Mouse (Mus musculus): Measurements from ENCODE around the gene Flad1. TPM values are rescaled to one million over a fixed set of nuclear protein-coding genes. Genes with fewer than 3 reads are reported as not detected.

Gene Flad1
- polyA plus RNA-seq, 1 experiment, result 36.1 TPM

DNA sequence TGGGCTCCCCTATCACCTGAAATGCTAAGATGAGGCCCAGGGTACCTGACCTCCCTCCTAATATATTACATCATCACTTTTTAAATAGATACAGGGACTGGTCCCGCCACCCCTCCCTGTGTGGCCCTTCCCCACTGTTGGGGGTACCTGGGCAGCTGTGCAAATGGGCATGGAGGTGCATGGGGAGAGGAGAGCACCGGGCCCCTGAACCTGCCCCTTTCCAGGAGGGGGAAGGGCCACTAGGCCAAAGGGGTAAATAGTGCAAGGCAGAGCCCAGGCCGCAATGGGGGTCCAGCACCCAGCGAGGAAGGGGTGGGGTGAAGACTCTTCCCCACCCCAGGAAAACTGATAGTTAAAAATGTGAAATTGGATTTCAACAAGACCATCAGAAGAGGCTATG, 33.8 kb downstream of the Flad1 start:
- TF ChIP-seq POLR2A (IDR thresholded peaks at IDR 0.05; ENCODE audit: low read depth, low read length), result no peak
- no peak for TF ChIP-seq CTCF (IDR thresholded peaks at IDR 0.05; ENCODE audit: extremely low read depth, insufficient read length, insufficient replicate concordance, low read depth, low read length)
- H3K27me3 ChIP-seq (ENCODE audit: control insufficient read depth, insufficient read depth, low read length), result no peaks in the 10 kb centered on the region
- no peak overlapping the region for H3K4me3 ChIP-seq (ENCODE audit: low read depth, low read length)
- peaks cover 59% of the 10 kb centered on the region for H3K36me3 ChIP-seq (ENCODE audit: control insufficient read depth, insufficient read depth, low read length)
- whole genome bisulfite sequencing, result 80% methylated on average over 4 of the region's 4 CpGs
- H3K27ac ChIP-seq (ENCODE audit: insufficient read depth, low read depth, low read length), result peak overlapping the region; percentile 48; the same call in 1 of the 2 replicates
- H3K4me1 ChIP-seq (ENCODE audit: control insufficient read depth, insufficient read depth, insufficient read length, low read length), result peaks cover 22% of the 10 kb centered on the region

DNA sequence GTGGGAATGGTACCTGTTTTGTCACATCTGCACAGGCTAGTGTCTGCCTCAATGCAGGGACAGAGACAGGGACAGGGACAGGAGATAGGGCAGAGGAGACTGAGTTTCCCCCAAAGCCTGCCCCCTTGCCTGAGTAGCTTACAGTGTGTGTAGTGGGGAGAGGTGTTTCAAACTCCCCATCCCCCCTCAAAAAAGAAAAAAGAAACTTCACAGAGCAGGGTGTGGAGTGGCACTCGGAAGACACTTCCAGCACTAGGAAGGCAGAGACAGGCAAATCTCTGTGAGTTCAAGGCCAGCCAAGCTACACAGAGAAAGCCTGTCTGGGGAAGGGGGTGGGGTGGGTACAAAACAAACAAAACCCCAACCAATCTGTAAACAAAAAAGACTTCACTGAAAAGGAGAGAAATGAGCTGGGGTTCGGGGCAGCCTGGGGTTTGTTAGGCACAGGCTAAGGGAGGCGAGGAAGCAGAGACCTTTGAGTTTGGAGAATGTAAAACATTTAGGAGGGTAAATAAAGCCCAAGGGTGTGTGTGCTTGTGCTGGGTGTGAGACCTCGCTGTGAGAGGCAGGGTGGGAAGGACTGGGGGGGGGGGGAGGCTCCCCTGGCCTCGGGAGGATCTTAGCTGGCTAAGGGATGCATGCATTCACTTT, 38.0 kb downstream of the Flad1 start:
- Histone ChIP-seq H3K4me1 (ENCODE audit: control insufficient read depth, insufficient read depth, insufficient read length, low read length) (peaks cover 9% of the 10 kb centered on the region), H3K36me3 (ENCODE audit: control insufficient read depth, insufficient read depth, low read length) (peaks cover 23% of the 10 kb centered on the region), H3K27ac (ENCODE audit: insufficient read depth, low read depth, low read length) (no peak overlapping the region), H3K27me3 (ENCODE audit: control insufficient read depth, insufficient read depth, low read length) (no peaks in the 10 kb centered on the region), H3K4me3 (ENCODE audit: low read depth, low read length) (no peak overlapping the region)
- WGBS, result 28% methylated on average over 5 of the region's 5 CpGs
- TF ChIP-seq CTCF (IDR thresholded peaks at IDR 0.05; ENCODE audit: extremely low read depth, insufficient read length, insufficient replicate concordance, low read depth, low read length), result no peak
- TF ChIP-seq POLR2A (IDR thresholded peaks at IDR 0.05; ENCODE audit: low read depth, low read length), result no peak

DNA sequence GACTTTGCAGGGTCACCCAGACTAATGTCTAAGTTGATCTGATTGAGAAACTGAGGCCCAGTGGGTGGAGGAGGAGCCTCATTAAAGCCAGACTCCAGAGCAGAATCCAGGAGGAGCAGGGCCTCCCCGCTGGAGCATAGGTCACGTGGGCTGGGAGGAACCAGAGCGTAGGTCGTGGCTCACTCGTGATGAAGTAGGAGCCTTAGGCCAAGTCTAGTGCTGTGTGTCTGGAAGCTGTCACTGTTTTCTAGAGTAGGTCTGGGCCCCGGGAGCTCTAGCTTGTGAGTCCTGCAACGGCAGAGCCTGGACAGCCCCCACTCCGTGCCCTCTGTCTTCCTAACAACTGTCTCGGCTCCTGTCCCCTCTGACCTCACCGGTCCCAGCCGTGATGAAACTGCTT, 44.3 kb downstream of the Flad1 start:
- no peaks in the 10 kb centered on the region for H3K27me3 ChIP-seq (ENCODE audit: control insufficient read depth, insufficient read depth, low read length)
- H3K36me3 ChIP-seq (ENCODE audit: control insufficient read depth, insufficient read depth, low read length), result no peaks in the 10 kb centered on the region
- TF ChIP-seq CTCF (IDR thresholded peaks at IDR 0.05; ENCODE audit: extremely low read depth, insufficient read length, insufficient replicate concordance, low read depth, low read length), result no peak
- no peak for TF ChIP-seq POLR2A (IDR thresholded peaks at IDR 0.05; ENCODE audit: low read depth, low read length)
- H3K4me3 ChIP-seq (ENCODE audit: low read depth, low read length), result no peak overlapping the region
- no peak overlapping the region for H3K27ac ChIP-seq (ENCODE audit: insufficient read depth, low read depth, low read length)
- WGBS, result 49% methylated on average over 11 of the region's 11 CpGs
- peaks cover 21% of the 10 kb centered on the region for H3K4me1 ChIP-seq (ENCODE audit: control insufficient read depth, insufficient read depth, insufficient read length, low read length)

DNA sequence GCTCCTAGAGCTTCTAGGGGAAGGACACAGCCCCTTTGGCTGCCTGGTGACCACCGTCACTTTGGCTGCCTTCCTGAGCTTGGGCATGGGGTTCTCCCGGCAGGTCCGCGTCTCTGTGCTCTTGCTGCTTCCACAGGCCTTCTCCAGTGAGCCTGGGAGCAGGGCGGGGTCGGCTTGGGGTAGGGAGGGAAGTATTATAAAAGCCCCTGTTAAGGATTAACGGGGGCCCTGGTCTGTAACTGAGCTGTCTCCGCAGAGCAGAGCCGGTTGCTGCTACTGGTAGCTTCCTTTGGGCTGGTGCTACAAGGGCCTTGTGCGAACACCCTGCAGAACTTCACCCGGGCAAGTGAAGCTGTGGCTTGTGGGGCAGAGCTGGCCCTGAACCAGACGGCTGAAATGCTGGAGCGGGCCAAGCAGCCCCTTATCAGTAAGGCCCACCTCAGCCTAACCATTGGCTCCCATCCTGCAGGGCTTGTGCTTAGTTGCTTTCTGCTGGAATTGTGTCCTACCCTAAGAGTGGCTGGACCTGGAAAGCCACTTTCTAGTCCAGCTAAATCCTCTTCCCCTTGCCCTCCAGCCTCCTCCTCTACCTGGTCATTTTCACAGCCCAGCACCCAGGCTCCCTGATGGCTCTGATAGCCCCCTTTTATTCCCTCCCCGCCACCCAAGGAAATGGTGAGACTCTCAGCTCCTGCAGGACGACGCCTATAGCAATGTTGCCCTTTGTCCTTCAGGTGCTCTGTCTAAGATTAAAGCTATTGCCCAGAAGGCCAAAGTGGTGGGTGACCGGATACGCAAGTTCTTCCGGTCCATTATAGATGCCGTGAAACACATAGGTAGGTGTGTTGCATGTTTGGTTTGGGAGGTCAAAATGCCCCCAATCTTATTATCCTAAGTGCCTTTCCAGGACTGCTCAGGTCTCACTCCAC, 45.9 kb downstream of the Flad1 start:
- Histone ChIP-seq H3K4me1 (ENCODE audit: control insufficient read depth, insufficient read depth, insufficient read length, low read length) (peaks cover 21% of the 10 kb centered on the region), H3K27ac (ENCODE audit: insufficient read depth, low read depth, low read length) (no peak overlapping the region), H3K4me3 (ENCODE audit: low read depth, low read length) (no peak overlapping the region), H3K27me3 (ENCODE audit: control insufficient read depth, insufficient read depth, low read length) (no peaks in the 10 kb centered on the region), H3K36me3 (ENCODE audit: control insufficient read depth, insufficient read depth, low read length) (no peaks in the 10 kb centered on the region)
- TF ChIP-seq POLR2A (IDR thresholded peaks at IDR 0.05; ENCODE audit: low read depth, low read length) (no peak), CTCF (IDR thresholded peaks at IDR 0.05; ENCODE audit: extremely low read depth, insufficient read length, insufficient replicate concordance, low read depth, low read length) (no peak)
- WGBS, result 47% methylated on average over 20 of the region's 20 CpGs

DNA sequence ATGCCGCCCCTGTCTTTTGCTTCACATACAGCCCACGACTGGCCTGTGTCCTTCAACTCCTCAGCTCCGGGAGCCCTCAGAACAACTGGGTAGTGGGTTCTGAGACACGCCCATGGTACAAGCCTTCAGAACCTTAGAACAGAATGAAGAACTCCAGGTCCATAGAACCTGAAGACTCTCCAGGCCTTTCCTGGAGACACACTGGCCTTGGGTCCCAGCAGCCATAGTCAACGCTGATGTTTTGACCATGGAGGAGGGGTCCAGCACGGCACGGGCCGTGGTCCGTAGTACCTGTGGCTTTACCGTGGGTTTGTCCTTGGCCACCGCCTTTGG, 46.6 kb downstream of the Flad1 start, which contains the start of gene Dcst1:
Gene Dcst1, minus strand, starts transcription at position 101 of the 333 bp plus-strand sequence.
- no peaks in the 10 kb centered on the region for H3K36me3 ChIP-seq (ENCODE audit: control insufficient read depth, insufficient read depth, low read length)
- no peak within 1 kb of the TSS for H3K4me3 ChIP-seq (ENCODE audit: low read depth, low read length)
- WGBS, result 91% methylated on average over 11 of the region's 11 CpGs
- no peaks in the 10 kb centered on the region for H3K27me3 ChIP-seq (ENCODE audit: control insufficient read depth, insufficient read depth, low read length)
- TF ChIP-seq CTCF (IDR thresholded peaks at IDR 0.05; ENCODE audit: extremely low read depth, insufficient read length, insufficient replicate concordance, low read depth, low read length) (no peak), POLR2A (IDR thresholded peaks at IDR 0.05; ENCODE audit: low read depth, low read length) (no peak)
- H3K27ac ChIP-seq (ENCODE audit: insufficient read depth, low read depth, low read length), result no peak within 1 kb of the TSS
- peaks cover 26% of the 10 kb centered on the region for H3K4me1 ChIP-seq (ENCODE audit: control insufficient read depth, insufficient read depth, insufficient read length, low read length)

DNA sequence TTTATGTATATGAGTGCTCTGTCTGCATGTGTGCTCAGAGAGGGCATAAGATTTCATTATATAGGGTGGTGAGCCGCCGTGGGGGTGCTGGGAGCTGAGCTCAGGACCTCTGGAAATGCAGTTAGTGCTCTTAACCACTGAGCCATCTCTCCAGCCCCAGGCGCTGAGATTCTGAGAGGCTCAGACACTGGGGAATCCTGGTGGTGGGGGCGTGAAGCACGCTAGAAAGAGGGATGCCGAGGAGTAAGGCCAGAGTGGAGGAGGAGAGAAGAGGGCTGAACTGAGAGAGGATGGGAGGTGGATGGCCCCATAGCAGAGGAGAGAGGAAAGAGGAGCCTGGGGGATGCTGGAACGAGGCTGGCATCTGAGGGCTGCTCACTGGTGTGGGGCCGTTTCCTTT, 47.0 kb downstream of the Flad1 start:
- Histone ChIP-seq H3K27me3 (ENCODE audit: control insufficient read depth, insufficient read depth, low read length) (no peaks in the 10 kb centered on the region), H3K36me3 (ENCODE audit: control insufficient read depth, insufficient read depth, low read length) (no peaks in the 10 kb centered on the region), H3K27ac (ENCODE audit: insufficient read depth, low read depth, low read length) (no peak overlapping the region), H3K4me1 (ENCODE audit: control insufficient read depth, insufficient read depth, insufficient read length, low read length) (peaks cover 31% of the 10 kb centered on the region), H3K4me3 (ENCODE audit: low read depth, low read length) (no peak overlapping the region)
- TF ChIP-seq CTCF (IDR thresholded peaks at IDR 0.05; ENCODE audit: extremely low read depth, insufficient read length, insufficient replicate concordance, low read depth, low read length), result no peak
- no peak for TF ChIP-seq POLR2A (IDR thresholded peaks at IDR 0.05; ENCODE audit: low read depth, low read length)
- WGBS, result 94% methylated on average over 8 of the region's 8 CpGs

DNA sequence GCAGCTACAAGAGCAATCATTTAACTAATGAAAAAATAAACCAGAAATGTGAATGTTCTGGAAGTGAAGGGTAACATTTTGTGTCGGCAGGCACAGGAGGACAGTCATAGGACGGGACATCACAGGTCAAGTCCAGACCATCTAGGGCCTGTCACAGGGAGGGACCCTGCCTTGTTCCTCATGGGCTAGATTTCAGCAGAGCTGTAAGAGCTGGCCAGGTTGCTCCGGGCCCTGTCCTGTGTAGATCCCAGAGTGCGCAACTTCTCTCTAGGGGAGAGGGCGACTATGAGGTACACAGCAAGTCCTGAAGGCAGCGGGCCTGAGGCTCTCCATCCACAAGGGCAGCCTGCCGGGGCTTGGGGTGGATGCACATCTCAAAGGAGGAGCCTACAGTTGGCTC, 50.0 kb downstream of the Flad1 start, which contains the start of gene Dcst2:
Gene Dcst2, plus strand, starts transcription at position 301 of the 400 bp plus-strand sequence.
- Histone ChIP-seq H3K27me3 (ENCODE audit: control insufficient read depth, insufficient read depth, low read length) (no peaks in the 10 kb centered on the region), H3K36me3 (ENCODE audit: control insufficient read depth, insufficient read depth, low read length) (no peaks in the 10 kb centered on the region), H3K27ac (ENCODE audit: insufficient read depth, low read depth, low read length) (no peak within 1 kb of the TSS), H3K4me1 (ENCODE audit: control insufficient read depth, insufficient read depth, insufficient read length, low read length) (peaks cover 28% of the 10 kb centered on the region), H3K4me3 (ENCODE audit: low read depth, low read length) (no peak within 1 kb of the TSS)
- WGBS, result 88% methylated on average over 7 of the region's 7 CpGs
- TF ChIP-seq CTCF (IDR thresholded peaks at IDR 0.05; ENCODE audit: extremely low read depth, insufficient read length, insufficient replicate concordance, low read depth, low read length) (no peak), POLR2A (IDR thresholded peaks at IDR 0.05; ENCODE audit: low read depth, low read length) (no peak)

Data from small intestine, adult 2 months (tissue).